Mouse (Mus musculus): ENCODE measurements at regions not wholly inside any gene's neighbourhood (a gene's known extent, or its start where the extent isn't known, plus 50 kb on each side); places are given as distances from the start of the nearest gene placed in this dataset.
"Not testable (repeated sequence)": the region's sequence is repeated elsewhere in the genome, so short reads cannot be mapped to it uniquely, and the experiment has no call there.

GRCm38 (mm10) chr3:4744003-4744402, 1006.6 kb upstream of the Gm8797 start:
- no peak for DNase-seq (ENCODE audit: low spot score in 2 of 2)

GRCm38 (mm10) chr3:4744611-4745010, 1006.0 kb upstream of the Gm8797 start:
- DNase-seq (ENCODE audit: low spot score in 2 of 2) = no peak

GRCm38 (mm10) chr3:4756099-4756498, 994.5 kb upstream of the Gm8797 start:
- DNase-seq (ENCODE audit: low spot score in 2 of 2) = no peak

- no peak for DNase-seq (ENCODE audit: low spot score in 2 of 2)
Measured at GRCm38 (mm10) chr3:4757113-4757512, 993.5 kb upstream of the Gm8797 start.

- DNase-seq (ENCODE audit: low spot score in 2 of 2) = no peak
Measured at GRCm38 (mm10) chr3:4763076-4763475, 987.5 kb upstream of the Gm8797 start.

- DNase-seq (ENCODE audit: low spot score in 2 of 2) = no peak
Measured at GRCm38 (mm10) chr3:4776632-4777031, 974.0 kb upstream of the Gm8797 start.

GRCm38 (mm10) chr3:4785160-4785559, 965.4 kb upstream of the Gm8797 start:
- DNase-seq (ENCODE audit: low spot score in 2 of 2) = no peak

GRCm38 (mm10) chr3:4793141-4793540, 957.5 kb upstream of the Gm8797 start:
- no peak for DNase-seq (ENCODE audit: low spot score in 2 of 2)

GRCm38 (mm10) chr3:4796041-4796908, 954.3 kb upstream of the Gm8797 start:
- no peak for DNase-seq (ENCODE audit: low spot score in 2 of 2)

GRCm38 (mm10) chr3:4796909-4797566, 953.6 kb upstream of the Gm8797 start:
- peak; percentile 14 to 33 for DNase-seq (ENCODE audit: low spot score in 2 of 2)

GRCm38 (mm10) chr3:4797567-4797940, 953.1 kb upstream of the Gm8797 start:
- DNase-seq (ENCODE audit: low spot score in 2 of 2) = no peak

GRCm38 (mm10) chr3:4798366-4798765, 952.2 kb upstream of the Gm8797 start:
- no peak for DNase-seq (ENCODE audit: low spot score in 2 of 2)

- DNase-seq (ENCODE audit: low spot score in 2 of 2) = no peak
Measured at GRCm38 (mm10) chr3:4834459-4834858, 916.1 kb upstream of the Gm8797 start.

GRCm38 (mm10) chr3:4835645-4836044, 915.0 kb upstream of the Gm8797 start:
- DNase-seq (ENCODE audit: low spot score in 2 of 2) = no peak

- no peak for DNase-seq (ENCODE audit: low spot score in 2 of 2)
Measured at GRCm38 (mm10) chr3:4836888-4837287, 913.7 kb upstream of the Gm8797 start.

GRCm38 (mm10) chr3:4854958-4855566, 895.5 kb upstream of the Gm8797 start:
- no peak for DNase-seq (ENCODE audit: low spot score in 2 of 2)

- no peak for DNase-seq (ENCODE audit: low spot score in 2 of 2)
Measured at GRCm38 (mm10) chr3:4856571-4856970, 894.0 kb upstream of the Gm8797 start.

GRCm38 (mm10) chr3:4866226-4866625, 884.4 kb upstream of the Gm8797 start:
- no peak for DNase-seq (ENCODE audit: low spot score in 2 of 2)

GRCm38 (mm10) chr3:4885916-4886315, 864.7 kb upstream of the Gm8797 start:
- no peak for DNase-seq (ENCODE audit: low spot score in 2 of 2)

- DNase-seq (ENCODE audit: low spot score in 2 of 2) = no peak
Measured at GRCm38 (mm10) chr3:4893108-4893507, 857.5 kb upstream of the Gm8797 start.

- no peak for DNase-seq (ENCODE audit: low spot score in 2 of 2)
Measured at GRCm38 (mm10) chr3:4895811-4896210, 854.8 kb upstream of the Gm8797 start.

GRCm38 (mm10) chr3:4907556-4907955, 843.0 kb upstream of the Gm8797 start:
- DNase-seq (ENCODE audit: low spot score in 2 of 2) = not testable (repeated sequence)
